Mouse (Mus musculus) heart, postnatal 0 days (tissue): ENCODE measurements around the gene Brpf1.

Experiments
- CTCF ChIP-seq: IDR thresholded peaks from 2 replicates; pipeline ENCODE4 v1.5.1; 2016; ENCODE audit warnings: antibody characterized with exemption, control low read depth, low read depth
- EP300 ChIP-seq: IDR thresholded peaks from 2 replicates; pipeline ENCODE4 v1.6.1; 2016; ENCODE audit warnings: antibody characterized with exemption, low read depth

- TF ChIP-seq CTCF (no peak), EP300 (no peak)
These were observed 27.3 kb downstream of the Brpf1 start for GRCm38 (mm10) chr6:113334216-113334615.
